Mouse (Mus musculus) adipocyte (in vitro differentiated cells): ENCODE measurements around the gene Btbd19.
A peak's percentile ranks its signal among the peaks of the same experiment; 100 is the strongest.

Experiments used
- DNase-seq: peaks from one replicate; pipeline ENCODE4 v3.0.0-alpha.2; 2016; ENCODE audit warnings: low spot score

The Btbd19 gene

GRCm38 (mm10) chr4:117125348-117125909 lies at the start of gene Btbd19:
TSS of gene Btbd19 (minus strand) at chr4:117125725.
- peak; percentile 75 for DNase-seq

GRCm38 (mm10) chr4:117169936-117170335 lies 44.4 kb upstream of the Btbd19 start:
- DNase-seq, result no peak

GRCm38 (mm10) chr4:117161183-117161582 lies 35.7 kb upstream of the Btbd19 start:
- no peak for DNase-seq

GRCm38 (mm10) chr4:117159666-117160065 lies 34.1 kb upstream of the Btbd19 start:
- no peak for DNase-seq

- DNase-seq, result no peak
Observed at GRCm38 (mm10) chr4:117156372-117156771, 30.8 kb upstream of the Btbd19 start.

- DNase-seq, result peak; percentile 88
Observed at GRCm38 (mm10) chr4:117155792-117156355, 30.3 kb upstream of the Btbd19 start, which contains the start of gene Rps8. TSS of gene Rps8 (minus strand) at chr4:117156243.

GRCm38 (mm10) chr4:117155020-117155791 lies 29.7 kb upstream of the Btbd19 start:
- DNase-seq, result no peak

GRCm38 (mm10) chr4:117152714-117153113 lies 27.2 kb upstream of the Btbd19 start:
- no peak for DNase-seq

GRCm38 (mm10) chr4:117151416-117151815 lies 25.9 kb upstream of the Btbd19 start:
- no peak for DNase-seq

GRCm38 (mm10) chr4:117150212-117150733 lies 24.7 kb upstream of the Btbd19 start:
- DNase-seq, result no peak

GRCm38 (mm10) chr4:117149291-117150211 lies 24.0 kb upstream of the Btbd19 start:
- DNase-seq, result no peak

- DNase-seq, result no peak
Observed at GRCm38 (mm10) chr4:117148815-117149214, 23.3 kb upstream of the Btbd19 start.

- DNase-seq, result no peak
Observed at GRCm38 (mm10) chr4:117148047-117148713, 22.7 kb upstream of the Btbd19 start.

GRCm38 (mm10) chr4:117146176-117146575 lies 20.7 kb upstream of the Btbd19 start:
- peak; percentile 85 for DNase-seq

GRCm38 (mm10) chr4:117145248-117145647 lies 19.7 kb upstream of the Btbd19 start:
- DNase-seq, result no peak

- no peak for DNase-seq
Observed at GRCm38 (mm10) chr4:117143023-117143422, 17.5 kb upstream of the Btbd19 start.

- peak; percentile 41 for DNase-seq
Observed at GRCm38 (mm10) chr4:117140613-117141012, 15.1 kb upstream of the Btbd19 start.

- peak; percentile 60 for DNase-seq
Observed at GRCm38 (mm10) chr4:117139217-117139612, 13.7 kb upstream of the Btbd19 start.

- no peak for DNase-seq
Observed at GRCm38 (mm10) chr4:117138295-117139216, 13.0 kb upstream of the Btbd19 start.

- peak; percentile 52 for DNase-seq
Observed at GRCm38 (mm10) chr4:117136034-117136433, 10.5 kb upstream of the Btbd19 start.
